In genomic region chr17:47909091-47910001, GRCm38 (mm10) we compare ENCODE assay signal across 8 mouse cellular contexts. TPM values are rescaled to one million over a fixed set of nuclear protein-coding genes. Genes with fewer than 3 reads are reported as not detected.
DNase-seq lines count a peak whose midpoint lies in the region; ATAC-seq and TF ChIP-seq lines count a peak whose summit lies in the region.

No protein-coding gene starts in this region.

- TF ChIP-seq POLR2A in small intestine, adult 2 months (IDR thresholded peaks at IDR 0.05; ENCODE audit: low read depth, low read length): peak; percentile 60; the same call in 1 of the 2 replicates

- peak overlapping the region; percentile 65 for H3K4me2 ChIP-seq in embryonic facial prominence, embryonic 13.5 days
- peak overlapping the region; percentile 82 for H3K4me2 ChIP-seq in heart, embryonic 13.5 days
- peak overlapping the region; percentile 66 for H3K4me2 ChIP-seq in kidney, embryonic 15.5 days

- 13% methylated on average over 51 of the region's 51 CpGs for WGBS in embryonic facial prominence, embryonic 13.5 days
- WGBS in heart, embryonic 13.5 days: 12% methylated on average over 51 of the region's 51 CpGs
- 16% methylated on average over 51 of the region's 51 CpGs for WGBS in kidney, embryonic 15.5 days
- WGBS in small intestine, adult 2 months: 14% methylated on average over 51 of the region's 51 CpGs

- H3K36me3 ChIP-seq in embryonic facial prominence, embryonic 13.5 days: no peaks in the 10 kb centered on the region
- H3K36me3 ChIP-seq in heart, embryonic 13.5 days: peaks cover 9% of the 10 kb centered on the region; the same call in 1 of the 2 replicates
- peaks cover 5% of the 10 kb centered on the region; the same call in 1 of the 2 replicates for H3K36me3 ChIP-seq in kidney, embryonic 15.5 days
- H3K36me3 ChIP-seq in small intestine, adult 2 months (ENCODE audit: control insufficient read depth, insufficient read depth, low read length): peaks cover 1% of the 10 kb centered on the region; the same call in 1 of the 2 replicates

- H3K4me1 ChIP-seq in embryonic facial prominence, embryonic 13.5 days: peaks cover 48% of the 10 kb centered on the region
- H3K4me1 ChIP-seq in heart, embryonic 13.5 days: peaks cover 58% of the 10 kb centered on the region
- H3K4me1 ChIP-seq in kidney, embryonic 15.5 days: peaks cover 61% of the 10 kb centered on the region
- peaks cover 6% of the 10 kb centered on the region; the same call in 1 of the 2 replicates for H3K4me1 ChIP-seq in small intestine, adult 2 months (ENCODE audit: control insufficient read depth, insufficient read depth, insufficient read length, low read length)

- H3K27me3 ChIP-seq in embryonic facial prominence, embryonic 13.5 days: no peaks in the 10 kb centered on the region
- no peaks in the 10 kb centered on the region for H3K27me3 ChIP-seq in heart, embryonic 13.5 days (replicated peaks)
- no peaks in the 10 kb centered on the region; the same call in 1 of the 2 replicates for H3K27me3 ChIP-seq in kidney, embryonic 15.5 days
- H3K27me3 ChIP-seq in small intestine, adult 2 months (ENCODE audit: control insufficient read depth, insufficient read depth, low read length): no peaks in the 10 kb centered on the region

- DNase-seq in B cell, adult 2 months: peak; percentile 79 to 80
- peak; percentile 50 for DNase-seq in adrenal gland, adult 8-10 months
- peak; percentile 54 for DNase-seq in lung, postnatal 10 days
- DNase-seq in left cerebral cortex, postnatal 4 days: no peak

- intact Hi-C loops in left cerebral cortex, postnatal 4 days (cut with DNase I): no loop called here

- ATAC-seq in embryonic facial prominence, embryonic 13.5 days (ENCODE audit: insufficient number of reproducible peaks, insufficient read depth, low FRiP score, low TSS enrichment, low read depth): no peak
- ATAC-seq in heart, embryonic 13.5 days (ENCODE audit: extremely low read depth, insufficient number of reproducible peaks, low FRiP score, low TSS enrichment): no peak
- peak; percentile 47; the same call in 1 of the 2 replicates for ATAC-seq in kidney, embryonic 15.5 days (replicated peaks; ENCODE audit: low FRiP score)

- H3K4me3 ChIP-seq in embryonic facial prominence, embryonic 13.5 days: peak overlapping the region; percentile 36
- H3K4me3 ChIP-seq in heart, embryonic 13.5 days: peak overlapping the region; percentile 56
- H3K4me3 ChIP-seq in kidney, embryonic 15.5 days (replicated peaks): peak overlapping the region; percentile 38
- peak overlapping the region; percentile 70 for H3K4me3 ChIP-seq in small intestine, adult 2 months (ENCODE audit: low read depth, low read length)

- H3K9ac ChIP-seq in embryonic facial prominence, embryonic 13.5 days: peak overlapping the region; percentile 49; the same call in 1 of the 2 replicates
- H3K9ac ChIP-seq in heart, embryonic 13.5 days: peak overlapping the region; percentile 78
- H3K9ac ChIP-seq in kidney, embryonic 15.5 days: peak overlapping the region; percentile 36; the same call in 1 of the 2 replicates

- H3K9me3 ChIP-seq in embryonic facial prominence, embryonic 13.5 days: no peaks in the 10 kb centered on the region
- H3K9me3 ChIP-seq in heart, embryonic 13.5 days: no peaks in the 10 kb centered on the region
- H3K9me3 ChIP-seq in kidney, embryonic 15.5 days (replicated peaks): no peaks in the 10 kb centered on the region

- no peak for TF ChIP-seq CTCF in small intestine, adult 2 months (IDR thresholded peaks at IDR 0.05; ENCODE audit: extremely low read depth, insufficient read length, insufficient replicate concordance, low read depth, low read length)

- no peak overlapping the region for H3K27ac ChIP-seq in embryonic facial prominence, embryonic 13.5 days
- no peak overlapping the region for H3K27ac ChIP-seq in heart, embryonic 13.5 days (replicated peaks)
- no peak overlapping the region for H3K27ac ChIP-seq in kidney, embryonic 15.5 days
- peak overlapping the region; percentile 54 for H3K27ac ChIP-seq in small intestine, adult 2 months (ENCODE audit: insufficient read depth, low read depth, low read length)

RNA-seq across cellular contexts. Expression of gene Foxp4, which starts 15.1 kb away (rescaled TPM):
- total RNA-seq in adrenal gland, adult 8-10 months (2022): 10 to 100 TPM; 21.5 to 39.2 (median 31.0) TPM
- polyA plus RNA-seq in embryonic facial prominence, embryonic 13.5 days (2015; fragmentation: Nextera tagmentation; extraction: Ambion mirVana): 18.9 and 19.8 TPM in 2 replicates
- 9.0 and 9.2 TPM in 2 replicates for polyA plus RNA-seq in heart, embryonic 13.5 days (2015; fragmentation: Nextera tagmentation; extraction: Ambion mirVana)
- 13.0 and 13.7 TPM in 2 replicates for polyA plus RNA-seq in kidney, embryonic 15.5 days (2015; fragmentation: Nextera tagmentation; extraction: Ambion mirVana)
- 66.9 and 126 TPM in 2 replicates for polyA plus RNA-seq in small intestine, adult 2 months (2012; rRNA removed)
- 10 to 100 TPM; 78.3 to 89.0 TPM for total RNA-seq in left cerebral cortex, postnatal 4 days (2021)
